Mouse (Mus musculus) MEL (cell line): ENCODE measurements around the gene Fos. TPM values are rescaled to one million over a fixed set of nuclear protein-coding genes. Genes with fewer than 3 reads are reported as not detected.

Experiments used
- DNase-seq: peaks from one replicate; pipeline ENCODE4 v3.0.0; 2011; ENCODE audit warnings: low read depth, low spot score
- H3K27ac ChIP-seq: 2 replicates; pipeline ENCODE4 v1.5.1; 2012; ENCODE audit warnings: low read depth, mild to moderate bottlenecking, control low read depth, low read length, moderate library complexity; ENCODE audit not compliant: control insufficient read depth
- H3K27me3 ChIP-seq, 2 experiments: fragments of 150-350 bp in 1 of 2; sonication (generic) in 1 of 2; 2 replicates each; pipeline ENCODE4 v1.6.1; 2012; ENCODE audit warnings: low read length in 2 of 2, mild to moderate bottlenecking in 2 of 2, improper control_type of control experiment in 1 of 2, moderate library complexity in 1 of 2; ENCODE audit not compliant: insufficient read depth in 2 of 2, control insufficient read depth in 1 of 2
- H3K36me3 ChIP-seq, 2 experiments: 2 replicates each; pipeline ENCODE4 v1.6.1; 2012 to 2014; ENCODE audit warnings: low read length in 2 of 2, improper control_type of control experiment in 1 of 2, inconsistent platforms in 1 of 2, mild to moderate bottlenecking in 1 of 2; ENCODE audit not compliant: insufficient read depth in 2 of 2, control insufficient read depth in 1 of 2
- H3K4me1 ChIP-seq, 2 experiments: fragments of 150-350 bp in 1 of 2; sonication (generic) in 1 of 2; 2 replicates each; pipeline ENCODE4 v1.6.1; 2012; ENCODE audit warnings: low read length in 2 of 2, improper control_type of control experiment in 1 of 2, mild to moderate bottlenecking in 1 of 2; ENCODE audit not compliant: insufficient read depth in 2 of 2, control insufficient read depth in 1 of 2
- H3K4me3 ChIP-seq, 2 experiments: fragments of 150-350 bp in 1 of 2; sonication (generic) in 1 of 2; 2 replicates each; pipeline ENCODE4 v1.5.1; 2012; ENCODE audit warnings: low read depth in 2 of 2, low read length in 2 of 2, mild to moderate bottlenecking in 2 of 2, moderate library complexity in 2 of 2, control low read depth in 1 of 2, improper control_type of control experiment in 1 of 2; ENCODE audit not compliant: control insufficient read depth in 1 of 2, insufficient read depth in 1 of 2
- H3K79me2 ChIP-seq: 2 replicates; pipeline ENCODE4 v1.6.1; 2012; ENCODE audit warnings: mild to moderate bottlenecking, low read length, moderate library complexity; ENCODE audit not compliant: control insufficient read depth, poor library complexity, insufficient read depth
- H3K9ac ChIP-seq: 2 replicates; pipeline ENCODE4 v1.6.1; 2012; ENCODE audit warnings: low read depth, mild to moderate bottlenecking, control low read depth, low read length, moderate library complexity; ENCODE audit not compliant: control insufficient read depth, poor library complexity, severe bottlenecking
- H3K9me3 ChIP-seq: fragments of 150-350 bp; sonication (generic); replicated peaks from 2 replicates; pipeline ENCODE4 v1.6.1; 2012; ENCODE audit warnings: mild to moderate bottlenecking, low read length, improper control_type of control experiment, moderate library complexity; ENCODE audit not compliant: insufficient read depth
- BHLHE40 ChIP-seq: IDR thresholded peaks from 2 replicates; pipeline ENCODE4 v1.6.1; 2012; ENCODE audit warnings: low read depth, mild to moderate bottlenecking, inconsistent platforms, low read length, improper control_type of control experiment, borderline replicate concordance
- CHD1 ChIP-seq: IDR thresholded peaks from 2 replicates; pipeline ENCODE4 v1.6.1; 2012; ENCODE audit warnings: low read depth, mild to moderate bottlenecking, inconsistent platforms, low read length, improper control_type of control experiment
- CHD2 ChIP-seq: IDR thresholded peaks from 2 replicates; pipeline ENCODE4 v1.6.1; 2011; ENCODE audit warnings: low read length, improper control_type of control experiment
- CTCF ChIP-seq, 3 experiments: IDR thresholded peaks in 2 of 3; conservative IDR thresholded peaks in 1 of 3; 2 replicates each; pipeline ENCODE4 v1.5.1; 2011 to 2012; ENCODE audit warnings: low read length in 3 of 3, low read depth in 2 of 3, mild to moderate bottlenecking in 2 of 3, improper control_type of control experiment in 1 of 3, inconsistent platforms in 1 of 3, mixed read lengths in 1 of 3, moderate library complexity in 1 of 3; ENCODE audit not compliant: control insufficient read depth in 1 of 3, insufficient read depth in 1 of 3, poor library complexity in 1 of 3, severe bottlenecking in 1 of 3
- E2F4 ChIP-seq: IDR thresholded peaks from 2 replicates; pipeline ENCODE4 v1.6.1; 2011; ENCODE audit warnings: low read depth, low read length, improper control_type of control experiment, borderline replicate concordance
- ELF1 ChIP-seq: IDR thresholded peaks from 2 replicates; pipeline ENCODE4 v1.6.1; 2014; ENCODE audit warnings: low read depth, mild to moderate bottlenecking, inconsistent platforms, low read length, improper control_type of control experiment, moderate library complexity
- EP300 ChIP-seq, 2 experiments: IDR thresholded peaks; 2 replicates each; pipeline ENCODE4 v1.6.1; 2011; ENCODE audit warnings: improper control_type of control experiment in 2 of 2, low read length in 2 of 2, low read depth in 1 of 2, mild to moderate bottlenecking in 1 of 2
- ETS1 ChIP-seq: IDR thresholded peaks from 2 replicates; pipeline ENCODE4 v1.6.1; 2012; ENCODE audit warnings: low read depth, mild to moderate bottlenecking, inconsistent platforms, low read length, improper control_type of control experiment, moderate library complexity
- GABPA ChIP-seq: IDR thresholded peaks from 2 replicates; pipeline ENCODE4 v1.6.1; 2012; ENCODE audit warnings: low read depth, mild to moderate bottlenecking, inconsistent platforms, low read length, improper control_type of control experiment, moderate library complexity
- GATA1 ChIP-seq: IDR thresholded peaks from 2 replicates; pipeline ENCODE4 v1.6.1; 2011; ENCODE audit warnings: low read depth, low read length, improper control_type of control experiment
- HCFC1 ChIP-seq: IDR thresholded peaks from 2 replicates; pipeline ENCODE4 v1.6.1; 2012; ENCODE audit warnings: low read depth, mild to moderate bottlenecking, inconsistent platforms, low read length, improper control_type of control experiment, moderate library complexity
- JUND ChIP-seq: IDR thresholded peaks from 2 replicates; pipeline ENCODE4 v1.6.1; 2011; ENCODE audit warnings: low read depth, mild to moderate bottlenecking, improper control_type of control experiment, low read length
- KAT2A ChIP-seq: conservative IDR thresholded peaks from 2 replicates; pipeline ENCODE4 v1.6.1; 2012; ENCODE audit warnings: low read depth, low read length, improper control_type of control experiment, inconsistent platforms
- MAX ChIP-seq: IDR thresholded peaks from 2 replicates; pipeline ENCODE4 v1.6.1; 2011; ENCODE audit warnings: low read length, improper control_type of control experiment
- MEF2A ChIP-seq: IDR thresholded peaks from 2 replicates; pipeline ENCODE4 v1.6.1; 2014; ENCODE audit warnings: low read depth, mild to moderate bottlenecking, inconsistent platforms, low read length, improper control_type of control experiment; ENCODE audit not compliant: poor library complexity, insufficient replicate concordance, severe bottlenecking; ENCODE audit errors: extremely low read depth
- MXI1 ChIP-seq: IDR thresholded peaks from 2 replicates; pipeline ENCODE4 v1.6.1; 2011; ENCODE audit warnings: mild to moderate bottlenecking, low read depth, low read length, improper control_type of control experiment
- MYB ChIP-seq: IDR thresholded peaks from 2 replicates; pipeline ENCODE4 v1.6.1; 2011; ENCODE audit warnings: mild to moderate bottlenecking, low read depth, low read length, improper control_type of control experiment
- MYC ChIP-seq: IDR thresholded peaks from 2 replicates; pipeline ENCODE4 v1.6.1; 2011; ENCODE audit warnings: low read depth, mild to moderate bottlenecking, low read length, improper control_type of control experiment, moderate library complexity
- NELFE ChIP-seq: IDR thresholded peaks from 2 replicates; pipeline ENCODE4 v1.6.1; 2011; ENCODE audit warnings: low read depth, low read length, improper control_type of control experiment
- NRF1 ChIP-seq: IDR thresholded peaks from 2 replicates; pipeline ENCODE4 v1.6.1; 2014; ENCODE audit warnings: low read depth, mild to moderate bottlenecking, inconsistent platforms, low read length, improper control_type of control experiment, moderate library complexity; ENCODE audit not compliant: poor library complexity, insufficient read depth, severe bottlenecking
- POLR2A ChIP-seq, 2 experiments: IDR thresholded peaks; 2 replicates each; pipeline ENCODE4 v1.6.1; 2011 to 2012; ENCODE audit warnings: low read length in 2 of 2, mild to moderate bottlenecking in 2 of 2, control low read depth in 1 of 2, improper control_type of control experiment in 1 of 2, low read depth in 1 of 2, moderate library complexity in 1 of 2; ENCODE audit not compliant: control insufficient read depth in 1 of 2, insufficient read depth in 1 of 2, poor library complexity in 1 of 2
- POLR2AphosphoS5 ChIP-seq: IDR thresholded peaks from 2 replicates; pipeline ENCODE4 v1.6.1; 2012; ENCODE audit warnings: low read depth, borderline replicate concordance, mild to moderate bottlenecking, inconsistent platforms, low read length, moderate library complexity, mixed read lengths
- RAD21 ChIP-seq: IDR thresholded peaks from 2 replicates; pipeline ENCODE4 v1.6.1; 2011; ENCODE audit warnings: mild to moderate bottlenecking, low read depth, low read length, improper control_type of control experiment
- RCOR1 ChIP-seq: IDR thresholded peaks from 2 replicates; pipeline ENCODE4 v1.6.1; 2012; ENCODE audit warnings: low read depth, mild to moderate bottlenecking, inconsistent platforms, low read length, improper control_type of control experiment
- SIN3A ChIP-seq: IDR thresholded peaks from 2 replicates; pipeline ENCODE4 v1.6.1; 2012; ENCODE audit warnings: low read length, improper control_type of control experiment, inconsistent platforms
- SMC3 ChIP-seq: IDR thresholded peaks from 2 replicates; pipeline ENCODE4 v1.6.1; 2011; ENCODE audit warnings: low read depth, low read length, improper control_type of control experiment
- TAL1 ChIP-seq: IDR thresholded peaks from 2 replicates; pipeline ENCODE4 v1.6.1; 2012; ENCODE audit warnings: mild to moderate bottlenecking, inconsistent platforms, low read length, moderate library complexity, mixed read lengths
- TBP ChIP-seq: IDR thresholded peaks from 2 replicates; pipeline ENCODE4 v1.8.0; 2011; ENCODE audit warnings: low read depth, low read length, improper control_type of control experiment
- TCF12 ChIP-seq: IDR thresholded peaks from 2 replicates; pipeline ENCODE4 v1.6.1; 2014; ENCODE audit warnings: low read depth, mild to moderate bottlenecking, inconsistent platforms, low read length, improper control_type of control experiment, moderate library complexity
- UBTF ChIP-seq: IDR thresholded peaks from 2 replicates; pipeline ENCODE4 v1.6.1; 2012; ENCODE audit warnings: low read depth, mild to moderate bottlenecking, inconsistent platforms, low read length, improper control_type of control experiment, moderate library complexity, borderline replicate concordance; ENCODE audit not compliant: insufficient read depth
- USF1 ChIP-seq: IDR thresholded peaks from 2 replicates; pipeline ENCODE4 v1.6.1; 2014; ENCODE audit warnings: low read depth, mild to moderate bottlenecking, inconsistent platforms, low read length, improper control_type of control experiment, moderate library complexity
- ZC3H11A ChIP-seq: IDR thresholded peaks from 2 replicates; pipeline ENCODE4 v1.6.1; 2012; ENCODE audit warnings: low read depth, mild to moderate bottlenecking, inconsistent platforms, low read length, improper control_type of control experiment
- ZKSCAN1 ChIP-seq: IDR thresholded peaks from 2 replicates; pipeline ENCODE4 v1.6.1; 2012; ENCODE audit warnings: low read depth, mild to moderate bottlenecking, inconsistent platforms, low read length, improper control_type of control experiment, moderate library complexity
- ZMIZ1 ChIP-seq: IDR thresholded peaks from 2 replicates; pipeline ENCODE4 v1.6.1; 2012; ENCODE audit warnings: low read depth, mild to moderate bottlenecking, inconsistent platforms, low read length, improper control_type of control experiment, moderate library complexity
- ZNF384 ChIP-seq: IDR thresholded peaks from 2 replicates; pipeline ENCODE4 v1.6.1; 2012; ENCODE audit warnings: low read depth, mild to moderate bottlenecking, inconsistent platforms, low read length, improper control_type of control experiment
- polyA plus RNA-seq, 2 experiments: library from polyadenylated mRNA; stranded (reverse) in 1 of 2; unstranded in 1 of 2; fragments of >175 nt in 1 of 2; fragments of >200 nt in 1 of 2; gene quantifications; 2 replicates each; pipeline versions ENCODE4 v1.2.1 to v1.2.4; 2012; ENCODE audit warnings: low replicate concordance in 2 of 2, low read depth in 1 of 2; ENCODE audit not compliant: insufficient read length in 2 of 2, insufficient read depth in 1 of 2, missing spikeins in 1 of 2
- total RNA-seq: library from RNA; depleted of rRNA; stranded (reverse); fragments of 300-350 nt; gene quantifications from 2 replicates; pipeline ENCODE4 v1.2.3, GENCODE M21; 2012; rRNA removed

The Fos gene
- 0.56 and 1.4 TPM in 2 replicates for total RNA-seq
- polyA plus RNA-seq: under 1 TPM in 1 of 2 experiments, not detected in 1; 0.81 TPM

DNA sequence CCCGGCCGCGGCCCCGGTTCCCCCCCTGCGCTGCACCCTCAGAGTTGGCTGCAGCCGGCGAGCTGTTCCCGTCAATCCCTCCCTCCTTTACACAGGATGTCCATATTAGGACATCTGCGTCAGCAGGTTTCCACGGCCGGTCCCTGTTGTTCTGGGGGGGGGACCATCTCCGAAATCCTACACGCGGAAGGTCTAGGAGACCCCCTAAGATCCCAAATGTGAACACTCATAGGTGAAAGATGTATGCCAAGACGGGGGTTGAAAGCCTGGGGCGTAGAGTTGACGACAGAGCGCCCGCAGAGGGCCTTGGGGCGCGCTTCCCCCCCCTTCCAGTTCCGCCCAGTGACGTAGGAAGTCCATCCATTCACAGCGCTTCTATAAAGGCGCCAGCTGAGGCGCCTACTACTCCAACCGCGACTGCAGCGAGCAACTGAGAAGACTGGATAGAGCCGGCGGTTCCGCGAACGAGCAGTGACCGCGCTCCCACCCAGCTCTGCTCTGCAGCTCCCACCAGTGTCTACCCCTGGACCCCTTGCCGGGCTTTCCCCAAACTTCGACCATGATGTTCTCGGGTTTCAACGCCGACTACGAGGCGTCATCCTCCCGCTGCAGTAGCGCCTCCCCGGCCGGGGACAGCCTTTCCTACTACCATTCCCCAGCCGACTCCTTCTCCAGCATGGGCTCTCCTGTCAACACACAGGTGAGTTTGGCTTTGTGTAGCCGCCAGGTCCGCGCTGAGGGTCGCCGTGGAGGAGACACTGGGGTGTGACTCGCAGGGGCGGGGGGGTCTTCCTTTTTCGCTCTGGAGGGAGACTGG is at the start of gene Fos:
Fos (plus strand) TSS at position 410 of the 817 bp plus-strand sequence.
- Histone ChIP-seq H3K79me2 (no peaks in the 10 kb centered on the region), H3K27me3 (peaks cover 6 to 7% of the 10 kb centered on the region in 2 experiments), H3K27ac (peak within 1 kb of the TSS; percentile 86), H3K9ac (peak within 1 kb of the TSS; percentile 86), H3K4me1 (peaks cover 0 to 17% of the 10 kb centered on the region in 2 experiments; a peak in 3 of 4 replicates), H3K4me3 (peak within 1 kb of the TSS; percentile 55 to 79), H3K9me3 (no peaks in the 10 kb centered on the region), H3K36me3 (peaks cover 0 to 15% of the 10 kb centered on the region in 2 experiments; a peak in 2 of 4 replicates)
- DNase-seq: peak; percentile 94
- no peak for TF ChIP-seq MEF2A
- TF ChIP-seq GATA1: no peak
- peak; percentile 39; the same call in 1 of the 2 replicates for TF ChIP-seq BHLHE40
- TF ChIP-seq E2F4: peak; percentile 36; the same call in 1 of the 2 replicates
- 0 out of 2 replicates have a peak, but pooled peaks have one; percentile 22 for TF ChIP-seq ELF1
- TF ChIP-seq JUND: no peak
- no peak for TF ChIP-seq POLR2AphosphoS5
- peak; percentile 91 for TF ChIP-seq NELFE
- TF ChIP-seq HCFC1: peak; percentile 72
- peak; percentile 2; the same call in 1 of the 2 replicates for TF ChIP-seq ZNF384
- TF ChIP-seq TBP: peak; percentile 96
- TF ChIP-seq ZMIZ1: peak; percentile 82
- no peak for TF ChIP-seq MYC
- TF ChIP-seq POLR2A (IDR thresholded peaks at IDR 0.05; ENCODE audit: control insufficient read depth in 1 of 2, insufficient read depth in 1 of 2, low read depth in 1 of 2, low read length in 2 of 2, poor library complexity in 1 of 2): peak; percentile 85 to 97
- peak; percentile 93 for TF ChIP-seq SIN3A
- peak; percentile 80 for TF ChIP-seq ETS1
- no peak for TF ChIP-seq MAX
- TF ChIP-seq TCF12: no peak; the same call in 1 of the 2 replicates
- no peak for TF ChIP-seq NRF1
- TF ChIP-seq UBTF: no peak
- TF ChIP-seq RAD21: no peak
- no peak; the same call in 1 of the 2 replicates for TF ChIP-seq USF1
- peak; percentile 77 for TF ChIP-seq MXI1
- no peak for TF ChIP-seq CHD2
- TF ChIP-seq ZC3H11A: no peak
- peak; percentile 33; the same call in 1 of the 2 replicates for TF ChIP-seq RCOR1
- TF ChIP-seq GABPA: no peak
- peak; percentile 99 for TF ChIP-seq CHD1
- no peak for TF ChIP-seq KAT2A
- TF ChIP-seq MYB: no peak
- TF ChIP-seq EP300 (IDR thresholded peaks at IDR 0.05; ENCODE audit: low read depth in 1 of 2, low read length in 2 of 2): peak in 1 of 2 experiments; percentile 15; a peak in 1 of 4 replicates
- TF ChIP-seq SMC3: no peak
- TF ChIP-seq CTCF (IDR thresholded peaks at IDR 0.05 in 2 of 3, conservative IDR thresholded peaks at IDR 0.05 in 1 of 3; ENCODE audit: control insufficient read depth in 1 of 3, insufficient read depth in 1 of 3, low read depth in 2 of 3, low read length in 3 of 3, poor library complexity in 1 of 3, severe bottlenecking in 1 of 3): no peak; a peak in 1 of 6 replicates
- TF ChIP-seq ZKSCAN1: no peak
- TF ChIP-seq TAL1: no peak
